Mouse (Mus musculus) spleen, postnatal 14 days (tissue): ENCODE data around the gene Ccpg1os.

Experiments used
- DNase-seq, 2 experiments: peaks; one replicate each; pipeline ENCODE4 v3.0.0; 2021 to 2022; ENCODE audit warnings: low spot score in 2 of 2

Gene Ccpg1os

GRCm38 (mm10) chr9:72983066-72983465, 2.1 kb downstream of the Ccpg1os start:
- no peak for DNase-seq

- DNase-seq, result no peak
Observed at GRCm38 (mm10) chr9:72975242-72975641, 9.9 kb downstream of the Ccpg1os start.

GRCm38 (mm10) chr9:72974734-72975133, 10.4 kb downstream of the Ccpg1os start:
- DNase-seq, result no peak

GRCm38 (mm10) chr9:72972984-72973383, 12.2 kb downstream of the Ccpg1os start:
- no peak for DNase-seq

GRCm38 (mm10) chr9:72972435-72972834, 12.7 kb downstream of the Ccpg1os start:
- no peak for DNase-seq

GRCm38 (mm10) chr9:72969874-72970273, 15.3 kb downstream of the Ccpg1os start:
- DNase-seq, result no peak

GRCm38 (mm10) chr9:72968349-72969061, 16.7 kb downstream of the Ccpg1os start:
- DNase-seq, result no peak

- DNase-seq, result no peak
Observed at GRCm38 (mm10) chr9:72961959-72962358, 23.2 kb downstream of the Ccpg1os start.

GRCm38 (mm10) chr9:72961346-72961745, 23.8 kb downstream of the Ccpg1os start:
- DNase-seq, result no peak

- peak; percentile 33 to 64 for DNase-seq
Observed at GRCm38 (mm10) chr9:72958521-72959450, 26.4 kb downstream of the Ccpg1os start, which contains the start of the genes Dyx1c1 and Gm44503. Dyx1c1 (plus strand) TSS chr9:72958785. Gm44503 (plus strand) TSS chr9:72958852.

GRCm38 (mm10) chr9:72955546-72955945, 29.6 kb downstream of the Ccpg1os start:
- peak in 1 of 2 experiments; percentile 42 for DNase-seq

- no peak for DNase-seq
Observed at GRCm38 (mm10) chr9:72954746-72955145, 30.4 kb downstream of the Ccpg1os start.

- no peak for DNase-seq
Observed at GRCm38 (mm10) chr9:72949572-72949971, 35.6 kb downstream of the Ccpg1os start.

GRCm38 (mm10) chr9:72947010-72947409, 38.2 kb downstream of the Ccpg1os start:
- no peak for DNase-seq

GRCm38 (mm10) chr9:72944286-72944685, 40.9 kb downstream of the Ccpg1os start:
- DNase-seq, result no peak

GRCm38 (mm10) chr9:72943424-72943823, 41.8 kb downstream of the Ccpg1os start:
- no peak for DNase-seq

GRCm38 (mm10) chr9:72936301-72936700, 48.9 kb downstream of the Ccpg1os start:
- no peak for DNase-seq

GRCm38 (mm10) chr9:72935309-72935708, 49.9 kb downstream of the Ccpg1os start:
- DNase-seq, result no peak

GRCm38 (mm10) chr9:72931166-72931790, 53.9 kb downstream of the Ccpg1os start:
- DNase-seq, result no peak
